Mouse (Mus musculus) splenic B cell, adult 2 months (primary cell): Measurements from ENCODE around the gene Hmga1.

ENCODE experiments used
- DNase-seq: peaks from one replicate; pipeline ENCODE4 v3.0.0-alpha.2; 2011; ENCODE audit warnings: low read depth, low spot score
- H3K27me3 ChIP-seq: 2 replicates; pipeline ENCODE4 v1.6.1; 2012; ENCODE audit warnings: mild to moderate bottlenecking, low read length, moderate library complexity, mixed read lengths; ENCODE audit not compliant: control insufficient read depth, poor library complexity, insufficient read depth, severe bottlenecking
- H3K36me3 ChIP-seq: 2 replicates; pipeline ENCODE4 v1.6.1; 2012; ENCODE audit warnings: mild to moderate bottlenecking, low read length, moderate library complexity, mixed read lengths; ENCODE audit not compliant: control insufficient read depth, poor library complexity, insufficient read depth, severe bottlenecking

Hmga1 gene

DNA sequence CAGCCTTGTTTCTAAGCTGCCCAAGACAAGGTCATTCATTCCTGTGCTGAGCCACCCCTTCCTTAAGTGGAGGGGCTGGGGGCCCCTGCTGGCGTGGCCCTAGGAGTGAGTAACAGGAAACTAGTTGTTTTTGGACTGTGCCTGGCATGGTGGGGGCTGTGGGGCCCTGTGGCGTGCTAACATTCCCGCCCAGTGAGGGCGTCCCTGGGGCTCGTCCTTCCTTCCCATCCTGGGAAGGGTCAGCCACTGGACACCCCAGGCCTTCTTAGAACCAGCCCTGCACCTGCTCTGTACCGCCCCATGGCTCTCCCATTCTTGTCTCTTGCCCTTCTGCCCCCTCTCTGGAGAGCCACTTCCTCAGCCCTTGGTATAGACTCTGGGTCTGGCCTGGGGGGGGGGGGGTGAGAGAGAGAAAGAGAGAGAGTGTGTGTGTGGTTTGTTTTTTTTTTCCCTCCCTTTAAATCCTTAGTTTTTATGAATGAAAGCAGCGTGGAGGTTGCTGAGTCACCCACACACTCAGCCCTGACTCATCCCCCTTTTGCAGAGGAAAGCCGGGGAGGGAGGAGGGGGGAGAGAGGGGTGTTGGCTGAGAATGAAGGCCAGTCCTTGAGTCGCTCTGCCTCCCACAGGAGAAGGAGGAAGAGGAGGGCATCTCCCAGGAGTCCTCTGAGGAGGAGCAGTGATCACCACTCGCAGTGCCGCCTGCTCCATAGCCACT, 5.7 kb downstream of the Hmga1 start:
- peaks cover 7% of the 10 kb centered on the region for H3K36me3 ChIP-seq
- H3K27me3 ChIP-seq = no peaks in the 10 kb centered on the region
- DNase-seq = no peak

DNA sequence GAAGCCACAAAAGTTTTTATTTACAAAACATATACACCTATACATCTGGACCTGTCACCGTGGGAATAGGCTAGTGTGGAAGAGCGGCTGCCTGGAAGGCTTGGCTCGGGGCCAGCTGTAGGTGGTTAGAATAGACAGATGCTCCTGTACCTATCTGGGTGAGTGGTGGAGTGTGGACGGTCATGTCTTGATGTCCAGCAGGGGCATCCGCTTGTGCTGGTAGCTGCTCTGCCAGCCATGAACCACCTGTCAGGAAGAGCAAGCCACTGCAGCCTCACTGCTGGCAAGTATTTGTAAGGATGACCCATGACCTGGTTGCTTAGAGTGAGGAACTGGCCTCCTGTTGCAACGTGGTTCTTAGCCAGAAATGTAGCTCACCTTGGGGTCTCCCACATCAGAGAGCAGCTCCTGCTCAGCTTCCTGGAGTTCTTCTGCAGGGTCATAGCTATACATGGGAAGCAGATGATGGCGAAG, 7.5 kb downstream of the Hmga1 start:
- no peak for DNase-seq
- Histone ChIP-seq H3K27me3 (no peaks in the 10 kb centered on the region), H3K36me3 (peaks cover 7% of the 10 kb centered on the region)

DNA sequence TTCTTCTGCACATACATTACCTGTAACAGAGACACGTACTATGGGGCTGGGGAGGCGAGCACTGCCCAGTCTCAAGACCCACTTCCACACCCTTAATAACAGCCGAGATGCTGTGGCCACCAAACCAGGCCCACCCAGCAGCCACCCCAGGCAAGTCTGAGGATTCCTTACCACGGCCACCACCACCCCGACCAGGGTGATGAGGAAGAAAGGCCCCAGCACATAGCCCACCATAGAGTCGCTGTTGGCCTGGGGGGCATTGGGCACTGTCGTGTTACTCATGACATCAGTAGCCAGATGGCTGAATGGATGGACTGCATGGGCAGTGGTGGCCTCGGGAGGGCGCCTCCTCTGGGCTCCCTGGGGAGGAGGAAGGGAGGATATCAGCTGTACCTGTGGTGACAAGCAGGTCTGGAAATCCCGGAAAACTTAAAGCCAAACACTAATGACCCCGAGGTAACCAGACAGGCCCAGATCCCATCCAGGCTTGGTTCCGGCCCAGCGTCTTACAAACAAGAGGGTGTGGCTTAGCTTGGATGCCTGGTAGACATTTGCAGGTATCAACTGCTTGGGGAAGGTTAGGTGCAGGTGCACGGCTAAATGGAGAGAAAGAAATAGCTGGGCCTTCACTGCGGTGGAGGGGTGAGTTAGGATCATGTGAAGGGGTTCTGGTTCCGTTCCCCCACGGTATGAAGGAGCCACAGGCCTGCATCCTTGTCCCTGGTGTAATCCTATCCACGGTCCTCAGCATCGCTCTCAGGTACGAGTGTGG, 8.3 kb downstream of the Hmga1 start:
- Histone ChIP-seq H3K27me3 (no peaks in the 10 kb centered on the region), H3K36me3 (peaks cover 7% of the 10 kb centered on the region)
- peak; percentile 54 for DNase-seq

DNA sequence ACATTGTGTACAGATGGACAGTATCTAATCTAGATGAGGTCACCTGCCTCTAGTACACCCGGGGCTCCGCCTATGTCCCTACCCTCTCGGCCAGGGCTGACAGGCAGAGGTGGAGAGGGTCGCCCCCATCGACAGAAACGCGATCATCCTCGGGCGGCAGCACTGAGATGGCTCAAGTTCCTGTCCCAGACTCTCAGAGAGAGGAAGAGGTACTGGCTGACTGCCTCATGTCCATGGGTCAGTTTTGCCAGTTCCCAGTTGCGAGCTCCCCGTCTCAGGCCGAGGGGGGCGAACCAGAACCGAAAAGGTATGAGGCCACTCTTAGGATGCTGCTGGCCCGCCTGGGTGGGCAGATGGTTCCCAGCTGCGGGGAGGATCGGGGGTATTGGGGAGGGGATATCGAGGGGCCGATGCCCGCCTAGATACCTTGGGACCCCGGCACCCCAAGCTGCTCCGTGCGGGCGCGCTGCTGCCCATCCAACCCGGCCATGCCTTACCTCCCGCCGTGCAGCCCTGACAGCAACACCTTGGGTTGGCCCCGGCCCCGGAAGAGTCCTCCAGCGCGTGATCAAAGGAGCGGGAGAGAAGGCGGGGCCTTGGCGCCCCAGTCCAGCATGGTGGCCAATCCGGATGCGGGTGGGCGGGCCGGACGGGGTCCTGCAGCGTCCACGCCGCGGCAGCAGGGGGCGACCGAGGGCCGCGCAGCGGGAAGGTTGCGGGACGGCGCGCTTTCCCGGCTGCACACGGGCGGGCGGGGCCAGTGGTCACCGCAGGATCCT, 9.1 kb downstream of the Hmga1 start, which contains the start of gene AI413582:
TSS of gene AI413582 (minus strand) at position 594 of the 779 bp plus-strand sequence.
- peak; percentile 95 for DNase-seq
- H3K27me3 ChIP-seq = no peaks in the 10 kb centered on the region
- peaks cover 7% of the 10 kb centered on the region for H3K36me3 ChIP-seq

DNA sequence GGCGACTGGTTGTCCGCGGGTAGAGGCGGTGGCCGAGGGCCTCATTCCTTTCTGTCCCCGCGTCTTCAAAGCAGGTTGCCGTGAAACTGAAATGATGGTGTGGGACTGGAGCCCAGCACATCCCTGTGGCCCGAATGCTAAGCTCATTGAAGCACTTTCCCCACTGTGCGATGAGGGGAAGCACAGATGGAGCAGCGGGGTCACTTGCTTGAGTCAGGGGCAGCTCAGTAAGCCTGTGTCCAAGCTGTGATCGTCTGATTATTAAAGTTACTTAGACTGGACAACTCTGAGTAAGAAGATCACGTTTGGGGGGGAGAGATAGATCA, 9.6 kb downstream of the Hmga1 start:
- Histone ChIP-seq H3K27me3 (no peaks in the 10 kb centered on the region), H3K36me3 (peaks cover 5% of the 10 kb centered on the region)
- no peak for DNase-seq

DNA sequence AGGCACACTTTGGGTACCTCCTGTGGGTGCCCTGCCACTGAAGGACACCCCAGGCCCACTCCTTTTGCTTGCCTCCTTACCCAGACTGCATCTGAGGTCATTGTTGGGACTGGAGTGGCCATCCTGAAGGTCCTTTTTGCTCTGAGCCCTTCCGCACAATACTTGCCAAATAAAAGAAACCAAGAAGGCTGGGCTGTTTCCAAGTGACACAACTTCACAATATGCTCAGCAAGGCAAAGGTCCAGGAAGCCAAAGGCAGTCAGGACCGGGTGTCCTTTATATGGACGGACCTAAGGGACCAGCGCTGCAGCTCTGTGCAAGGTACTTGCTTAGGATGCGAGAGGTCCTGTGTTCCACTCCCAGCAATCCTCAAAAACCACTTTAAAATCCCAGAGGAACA, 11.9 kb downstream of the Hmga1 start:
- no peaks in the 10 kb centered on the region for H3K27me3 ChIP-seq
- DNase-seq = no peak
- H3K36me3 ChIP-seq = no peaks in the 10 kb centered on the region

DNA sequence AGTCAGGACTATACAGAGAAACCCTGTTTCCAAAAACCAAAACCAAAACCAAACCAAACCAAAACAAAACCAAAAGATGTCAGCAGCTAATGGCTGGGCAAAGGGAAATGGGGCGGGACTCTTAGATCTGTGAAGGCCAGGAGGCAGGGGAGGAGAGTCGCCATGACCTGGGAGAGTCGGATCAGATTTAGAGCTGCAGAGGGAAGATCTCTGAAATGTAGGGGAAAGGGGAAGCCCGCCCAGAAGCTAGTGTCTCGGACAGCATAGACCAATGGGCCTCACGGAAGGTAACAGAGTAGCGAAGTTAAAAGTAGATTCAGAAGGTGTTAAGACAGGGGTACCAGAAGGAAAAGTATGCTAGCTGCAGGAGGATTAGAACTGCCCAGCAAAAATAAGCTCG, 15.0 kb downstream of the Hmga1 start:
- no peak for DNase-seq
- H3K36me3 ChIP-seq = no peaks in the 10 kb centered on the region; the same call in 1 of the 2 replicates
- H3K27me3 ChIP-seq = no peaks in the 10 kb centered on the region

DNA sequence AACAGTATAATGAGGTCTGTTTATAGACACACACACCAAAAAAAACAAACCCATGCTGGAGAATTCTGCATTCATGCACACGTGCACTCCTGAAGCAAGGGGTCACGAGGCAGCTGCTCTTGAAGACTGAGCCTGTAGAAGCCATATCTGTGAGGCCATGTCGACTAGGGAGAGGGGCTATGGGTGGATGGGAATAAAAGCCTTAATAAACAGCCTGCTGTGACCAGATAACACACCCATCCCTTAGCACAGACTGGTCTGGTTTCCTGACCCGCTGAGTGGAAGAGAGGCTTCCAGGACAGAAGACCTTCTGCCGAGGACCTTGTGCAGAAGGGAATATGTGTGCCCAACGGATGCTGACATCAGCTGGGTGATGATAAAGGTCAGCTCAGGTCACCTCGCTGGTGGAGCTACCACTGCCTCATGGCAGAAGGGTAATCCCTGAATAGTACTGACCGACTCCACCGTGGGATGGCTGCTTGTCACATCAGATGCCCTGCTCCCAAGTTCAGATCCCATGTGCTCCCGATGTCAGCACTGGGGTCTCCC, 17.5 kb downstream of the Hmga1 start:
- no peak for DNase-seq
- Histone ChIP-seq H3K36me3 (no peaks in the 10 kb centered on the region; the same call in none of the 2 replicates), H3K27me3 (no peaks in the 10 kb centered on the region)

DNA sequence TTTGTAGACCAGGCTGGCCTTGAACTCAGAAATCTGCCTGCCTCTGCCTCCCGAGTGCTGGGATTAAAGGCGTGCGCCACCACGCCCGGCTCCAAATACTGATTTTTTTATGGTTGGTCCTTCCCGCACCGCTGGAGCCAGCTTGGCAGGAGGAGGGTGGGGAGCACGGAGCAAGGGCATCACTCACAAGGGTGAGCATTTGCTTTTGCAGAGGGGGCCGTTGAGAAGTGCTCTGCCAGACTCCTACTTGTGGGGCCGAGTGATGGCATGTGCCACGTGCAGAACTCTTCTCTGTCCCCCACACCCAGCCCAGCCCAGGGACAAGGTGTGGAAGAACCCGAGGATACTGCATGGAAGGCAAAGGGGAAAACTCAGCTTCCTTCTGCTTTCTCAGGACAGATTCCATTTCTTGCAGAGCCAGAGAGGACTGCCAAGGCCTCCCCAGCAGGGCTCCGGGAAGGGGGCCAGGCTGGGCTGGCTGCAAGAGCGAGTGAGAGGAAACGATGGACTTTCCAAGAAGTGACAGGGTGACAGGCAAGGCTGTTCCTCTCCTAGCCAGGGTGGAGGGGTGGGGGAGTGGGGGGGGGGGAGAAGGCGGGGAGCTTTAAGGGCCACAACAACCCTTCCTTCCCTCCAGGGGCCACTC, 18.3 kb downstream of the Hmga1 start:
- no peaks in the 10 kb centered on the region for H3K27me3 ChIP-seq
- DNase-seq = no peak
- H3K36me3 ChIP-seq = peaks cover under 1% of the 10 kb centered on the region

DNA sequence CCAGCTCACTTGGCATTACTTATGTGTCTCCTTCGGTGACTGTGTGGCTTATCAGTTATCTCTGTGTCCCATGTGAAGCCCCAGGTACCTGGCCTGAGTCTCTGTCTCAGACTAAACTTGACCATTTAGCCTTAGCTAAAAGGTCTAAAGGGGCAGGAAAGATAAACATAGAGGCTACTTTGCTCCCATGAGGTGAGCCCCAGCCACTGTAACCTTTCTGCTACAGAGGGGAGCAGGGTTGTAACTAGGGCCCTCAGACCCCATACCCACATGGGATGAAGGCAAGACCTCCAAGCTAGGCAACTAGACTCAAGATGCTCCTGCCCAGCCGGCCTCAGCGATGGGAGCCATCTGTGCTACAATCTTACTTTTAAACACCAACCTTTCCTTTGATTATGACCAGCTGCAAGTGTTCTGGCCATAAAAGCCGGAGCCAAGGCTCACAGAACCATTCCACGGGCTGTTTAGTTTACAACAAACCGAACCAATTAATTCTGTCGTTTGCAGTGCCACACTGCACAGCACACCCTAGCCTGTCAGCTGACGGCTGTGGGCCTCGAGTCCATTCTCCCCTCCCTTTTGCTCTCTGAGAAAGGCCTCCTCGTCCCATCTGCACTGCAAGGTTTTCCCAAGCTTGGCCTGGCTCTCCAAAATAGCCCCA, 18.9 kb downstream of the Hmga1 start:
- Histone ChIP-seq H3K27me3 (no peaks in the 10 kb centered on the region), H3K36me3 (peaks cover 3% of the 10 kb centered on the region)
- DNase-seq = no peak

DNA sequence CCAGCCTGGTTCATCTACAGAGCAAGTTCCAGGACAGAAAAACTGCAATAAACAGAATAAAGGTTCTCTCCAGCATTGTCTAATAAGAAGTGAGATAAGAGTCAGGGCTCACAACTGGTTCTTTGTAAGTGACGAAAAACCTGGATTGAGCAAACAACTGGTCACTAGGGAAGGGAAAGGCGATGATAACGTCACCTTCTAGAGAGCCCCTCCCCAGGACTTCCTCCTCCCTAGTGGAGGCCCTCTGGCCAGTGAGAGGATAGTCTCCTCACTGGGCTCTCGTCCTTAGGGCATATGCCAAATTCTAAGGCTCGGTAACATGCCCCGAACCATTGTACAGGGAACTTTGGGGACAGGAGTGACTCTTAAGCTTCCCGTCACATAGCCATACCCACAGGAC, 19.8 kb downstream of the Hmga1 start:
- DNase-seq = no peak

DNA sequence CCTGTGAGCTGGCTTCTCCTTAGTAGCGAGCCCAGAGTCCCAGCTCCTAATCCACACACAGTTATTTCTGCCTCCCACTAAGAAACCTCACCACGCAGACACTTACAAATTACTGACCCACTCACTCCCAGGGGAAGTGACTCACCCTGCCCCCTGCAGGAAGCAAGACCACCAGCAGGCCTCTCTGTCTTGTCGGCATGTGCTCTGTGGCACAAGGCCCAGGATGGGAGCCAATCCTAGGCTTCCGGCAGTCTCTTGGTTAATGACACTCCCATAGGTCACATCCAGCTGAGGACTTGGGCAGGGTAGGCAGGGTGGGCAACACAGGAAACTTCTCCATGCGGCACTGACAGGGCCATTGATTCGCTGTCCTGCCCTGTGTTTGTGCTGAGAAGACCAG, 21.2 kb downstream of the Hmga1 start:
- no peak for DNase-seq
- Histone ChIP-seq H3K27me3 (no peaks in the 10 kb centered on the region), H3K36me3 (peaks cover 6% of the 10 kb centered on the region)

More for the DNA sequence above, 19.8 kb downstream of the Hmga1 start:
- no peaks in the 10 kb centered on the region for H3K27me3 ChIP-seq
- peaks cover 5% of the 10 kb centered on the region for H3K36me3 ChIP-seq

DNA sequence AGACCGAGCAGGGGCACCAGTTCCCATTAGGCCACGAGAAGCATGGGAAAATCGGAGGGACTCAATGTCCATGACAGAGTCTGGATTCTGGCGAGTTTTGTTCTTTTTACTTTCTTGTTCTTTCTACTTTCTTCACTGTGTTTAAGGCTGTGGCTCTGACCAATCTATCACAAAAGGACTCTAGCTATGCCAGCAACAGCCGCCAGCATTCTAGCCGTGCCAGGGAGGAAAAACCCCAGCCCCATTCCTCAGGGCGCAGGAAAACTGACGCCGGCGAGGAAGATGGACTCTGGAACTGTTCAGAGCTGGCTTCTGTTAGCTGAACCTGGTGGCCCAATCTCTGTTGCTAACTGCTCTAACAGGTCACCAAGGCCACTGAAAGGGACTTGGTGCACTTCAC, 22.2 kb downstream of the Hmga1 start:
- H3K27me3 ChIP-seq = no peaks in the 10 kb centered on the region
- no peak for DNase-seq
- H3K36me3 ChIP-seq = peaks cover 6% of the 10 kb centered on the region

DNA sequence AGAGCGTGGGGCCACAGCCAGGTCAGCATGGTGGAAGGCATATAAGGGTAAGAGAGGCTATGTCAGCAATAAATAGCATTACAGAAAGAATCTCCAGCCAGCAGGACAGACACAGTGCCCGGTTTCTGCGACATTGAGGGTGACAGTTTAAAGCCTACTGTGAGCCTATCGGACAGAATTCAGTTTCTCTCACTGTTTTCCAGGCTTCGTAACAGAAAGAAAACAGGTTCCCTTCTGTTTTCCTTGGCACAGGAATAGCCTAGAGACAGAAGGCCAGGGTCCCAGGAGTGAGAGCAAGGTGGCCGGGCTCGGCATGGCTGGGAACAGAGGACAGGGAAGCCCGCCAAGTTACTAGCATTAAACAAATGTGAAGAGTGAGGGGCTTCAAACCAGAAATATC, 23.5 kb downstream of the Hmga1 start:
- no peaks in the 10 kb centered on the region for H3K27me3 ChIP-seq
- DNase-seq = no peak
- peaks cover 6% of the 10 kb centered on the region for H3K36me3 ChIP-seq
